Mouse (Mus musculus) G1E (cell line): ENCODE results near the gene Ccdc191.

Source experiments
- CTCF ChIP-seq: IDR thresholded peaks from 2 replicates; pipeline ENCODE4 v1.5.1; 2012; ENCODE audit warnings: low read depth, low read length, inconsistent platforms, mixed read lengths
- GATA1 ChIP-seq: IDR thresholded peaks from 2 replicates; pipeline ENCODE4 v1.6.1; 2012; ENCODE audit warnings: borderline replicate concordance, low read length, inconsistent platforms, mixed read lengths
- GATA2 ChIP-seq: IDR thresholded peaks from 2 replicates; pipeline ENCODE4 v1.6.1; 2012; ENCODE audit warnings: low read depth, low read length, inconsistent platforms, borderline replicate concordance
- POLR2AphosphoS5 ChIP-seq: IDR thresholded peaks from 2 replicates; pipeline ENCODE4 v1.6.1; 2012; ENCODE audit warnings: low read depth, low read length, inconsistent platforms; ENCODE audit not compliant: insufficient replicate concordance
- TAL1 ChIP-seq: conservative IDR thresholded peaks from 2 replicates; pipeline ENCODE4 v1.6.1; 2012; ENCODE audit warnings: low read depth, low read length, inconsistent platforms, mixed read lengths

DNA sequence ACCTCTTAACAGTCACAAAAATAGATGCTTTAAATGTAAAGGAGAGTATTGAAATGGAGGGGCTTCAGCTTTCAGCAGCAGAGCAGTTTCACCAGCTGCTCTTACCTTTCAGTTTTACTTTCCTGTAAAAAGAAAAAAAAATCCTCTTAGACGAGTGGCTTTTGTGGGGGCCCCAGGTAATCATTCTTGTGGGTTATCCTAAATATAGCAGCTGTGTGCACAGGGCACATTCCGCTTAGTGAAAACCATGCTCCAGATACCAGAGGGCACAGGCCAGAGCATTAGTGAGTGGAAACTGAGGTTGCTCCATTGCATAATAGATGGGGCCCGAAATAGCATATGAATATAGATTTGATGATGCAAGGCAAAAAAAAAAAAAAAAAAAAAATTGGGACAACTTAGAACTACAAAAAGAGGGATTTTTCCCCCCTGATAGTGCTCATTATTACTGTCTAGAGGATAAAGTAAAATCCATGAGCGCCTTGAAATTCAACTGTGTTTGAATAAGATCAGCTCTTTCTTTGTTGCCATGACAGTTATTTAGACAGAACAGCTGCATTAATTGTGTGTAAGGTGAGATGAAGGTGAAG, 1.2 kb downstream of the Ccdc191 start:
- TF ChIP-seq CTCF (no peak), TAL1 (no peak), GATA2 (no peak), GATA1 (no peak), POLR2AphosphoS5 (no peak)
